Mouse (Mus musculus): ENCODE measurements around the gene G530012D18Rik. TPM values are rescaled to one million over a fixed set of nuclear protein-coding genes. Genes with fewer than 3 reads are reported as not detected.
A peak's percentile ranks its signal among the peaks of the same experiment; 100 is the strongest.
"Not testable (repeated sequence)": the region's sequence is repeated elsewhere in the genome, so short reads cannot be mapped to it uniquely, and the experiment has no call there.

The G530012D18Rik gene
- polyA plus RNA-seq, 1 experiment from 2014 or later, result not detected

DNA sequence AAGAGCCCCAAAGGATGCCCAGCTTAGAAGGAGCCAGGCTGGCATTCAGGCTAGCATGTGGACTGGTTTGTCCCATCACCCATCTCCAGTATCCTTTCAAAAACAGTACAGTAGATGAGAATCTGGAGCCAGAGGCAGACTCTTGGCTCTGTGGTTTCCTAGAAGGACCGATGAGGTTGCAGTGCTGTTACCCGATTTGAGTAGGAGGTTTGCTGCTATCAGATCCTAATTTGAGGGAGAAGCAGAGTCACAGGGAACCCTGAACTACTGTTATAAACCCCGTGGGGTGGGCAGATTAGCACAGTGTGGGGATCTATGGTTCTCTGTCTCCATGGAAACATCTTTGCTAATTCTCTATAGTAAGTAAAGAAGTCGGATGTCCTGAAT lies 4.7 kb downstream of the G530012D18Rik start:
- H3K27ac ChIP-seq (ENCODE audit: low read length); H3K9me3 ChIP-seq (ENCODE audit: low read length); ATAC-seq; H3K27me3 ChIP-seq (replicated peaks; ENCODE audit: insufficient read depth, low read length); DNase-seq (ENCODE audit: low spot score); H3K4me1 ChIP-seq (ENCODE audit: insufficient read depth, low read depth, low read length); H3K9ac ChIP-seq (replicated peaks; ENCODE audit: low read depth); H3K36me3 ChIP-seq (ENCODE audit: insufficient read depth, low read length); H3K4me2 ChIP-seq (replicated peaks; ENCODE audit: low read depth, low read length); H3K4me3 ChIP-seq (ENCODE audit: low read depth, low read length): not testable (repeated sequence)
- WGBS, result 69% methylated on average over 2 of the region's 4 CpGs

DNA sequence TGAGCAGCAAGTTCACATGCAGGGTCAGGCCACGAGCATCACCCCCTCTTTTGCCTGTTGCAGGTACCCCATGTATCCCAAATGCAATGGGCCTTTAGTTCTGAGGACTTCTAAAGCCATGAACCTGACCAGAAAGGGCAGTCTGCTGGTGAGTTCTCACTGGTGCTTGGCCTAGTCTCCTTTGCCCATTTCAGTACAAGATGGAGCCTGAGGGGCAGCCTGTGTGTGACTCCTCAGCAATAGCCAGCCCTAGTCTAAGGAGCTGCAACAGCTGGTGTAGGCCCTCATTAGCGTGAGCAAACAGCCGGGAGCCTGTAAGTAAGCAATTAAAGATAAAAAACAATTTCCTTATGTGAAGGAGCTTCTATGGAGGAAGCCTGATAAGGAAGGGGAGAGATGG lies 5.1 kb downstream of the G530012D18Rik start:
- H3K4me1 ChIP-seq (ENCODE audit: insufficient read depth, low read depth, low read length); H3K4me3 ChIP-seq (ENCODE audit: low read depth, low read length); DNase-seq (ENCODE audit: low spot score); ATAC-seq; H3K9ac ChIP-seq (replicated peaks; ENCODE audit: low read depth); H3K9me3 ChIP-seq (ENCODE audit: low read length); H3K4me2 ChIP-seq (replicated peaks; ENCODE audit: low read depth, low read length); H3K27ac ChIP-seq (ENCODE audit: low read length); H3K36me3 ChIP-seq (ENCODE audit: insufficient read depth, low read length); H3K27me3 ChIP-seq (replicated peaks; ENCODE audit: insufficient read depth, low read length): not testable (repeated sequence)
- WGBS, result 72% methylated on average over 3 of the region's 3 CpGs

DNA sequence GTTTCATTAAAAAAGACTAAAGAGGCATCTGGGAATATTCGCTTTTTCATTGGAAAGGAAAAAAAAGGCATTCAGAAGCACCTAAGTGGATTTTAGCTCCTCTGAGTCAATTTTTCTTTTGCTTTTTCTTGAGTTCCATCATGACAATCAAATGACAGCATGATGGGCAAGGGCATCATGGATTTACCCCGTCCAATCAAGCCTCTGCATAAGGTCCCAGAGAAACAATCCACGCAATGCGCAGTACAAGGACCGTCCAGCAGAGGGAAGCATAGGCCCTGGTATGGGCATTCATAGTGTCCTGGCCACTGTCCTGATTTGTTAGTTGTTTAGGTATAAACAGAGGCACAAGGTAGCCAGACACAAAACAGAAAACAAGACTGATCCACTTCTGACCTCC lies 6.0 kb downstream of the G530012D18Rik start:
- not testable (repeated sequence) for H3K9ac ChIP-seq (replicated peaks; ENCODE audit: low read depth); H3K9me3 ChIP-seq (ENCODE audit: low read length); H3K4me2 ChIP-seq (replicated peaks; ENCODE audit: low read depth, low read length); H3K4me1 ChIP-seq (ENCODE audit: insufficient read depth, low read depth, low read length); H3K27me3 ChIP-seq (replicated peaks; ENCODE audit: insufficient read depth, low read length); H3K4me3 ChIP-seq (ENCODE audit: low read depth, low read length); H3K36me3 ChIP-seq (ENCODE audit: insufficient read depth, low read length); H3K27ac ChIP-seq (ENCODE audit: low read length); ATAC-seq
- TF ChIP-seq CTCF (IDR thresholded peaks at IDR 0.05), result peak; percentile 51
- 32% methylated on average over 4 of the region's 5 CpGs for WGBS
- peak; percentile 3 for DNase-seq (ENCODE audit: low spot score)

DNA sequence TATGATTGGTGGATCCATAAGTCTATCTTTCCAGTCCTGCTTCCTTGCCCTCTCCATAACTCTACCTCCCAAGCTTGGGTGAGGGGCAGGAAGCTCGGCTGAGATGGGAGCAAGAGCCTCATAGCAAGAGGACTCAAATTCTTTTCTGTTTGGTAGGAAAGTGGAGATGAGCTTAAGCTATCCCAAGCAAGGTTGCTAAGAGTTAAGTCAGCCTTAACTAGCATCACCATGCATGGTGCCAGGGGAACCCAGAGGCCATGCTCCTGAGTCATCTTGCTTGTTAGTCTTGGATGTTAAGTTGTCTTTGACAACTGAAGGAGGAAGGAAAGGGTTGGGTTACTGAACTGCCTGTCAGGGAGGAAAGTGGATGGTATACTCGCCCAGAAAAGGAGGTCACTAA lies 13.2 kb downstream of the G530012D18Rik start:
- H3K4me2 ChIP-seq (replicated peaks; ENCODE audit: low read depth, low read length); ATAC-seq; H3K27me3 ChIP-seq (replicated peaks; ENCODE audit: insufficient read depth, low read length); H3K9me3 ChIP-seq (ENCODE audit: low read length); H3K27ac ChIP-seq (ENCODE audit: low read length); H3K36me3 ChIP-seq (ENCODE audit: insufficient read depth, low read length); DNase-seq (ENCODE audit: low spot score); H3K9ac ChIP-seq (replicated peaks; ENCODE audit: low read depth); H3K4me1 ChIP-seq (ENCODE audit: insufficient read depth, low read depth, low read length); H3K4me3 ChIP-seq (ENCODE audit: low read depth, low read length): not testable (repeated sequence)
- 58% methylated on average over 1 of the region's 2 CpGs for WGBS

DNA sequence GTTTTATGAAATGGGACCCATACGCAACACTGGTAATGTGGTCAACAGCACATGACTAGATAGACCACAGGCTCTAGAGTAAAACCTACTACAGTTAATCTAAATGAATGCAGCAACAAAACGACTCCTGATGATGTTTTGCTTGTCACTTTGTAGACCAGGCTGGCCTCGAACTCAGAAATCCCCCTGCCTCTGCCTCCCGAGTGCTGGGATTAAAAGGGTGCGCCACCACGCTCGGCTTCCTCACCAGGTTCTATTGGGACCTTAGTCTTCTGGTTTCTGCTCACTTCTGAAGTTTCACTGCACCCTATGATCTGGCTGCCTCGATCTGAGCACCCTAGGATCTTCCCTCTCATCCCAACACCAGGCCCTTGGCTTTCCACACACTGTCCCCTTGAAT lies 17.1 kb downstream of the G530012D18Rik start:
- not testable (repeated sequence) for H3K36me3 ChIP-seq (ENCODE audit: insufficient read depth, low read length)

DNA sequence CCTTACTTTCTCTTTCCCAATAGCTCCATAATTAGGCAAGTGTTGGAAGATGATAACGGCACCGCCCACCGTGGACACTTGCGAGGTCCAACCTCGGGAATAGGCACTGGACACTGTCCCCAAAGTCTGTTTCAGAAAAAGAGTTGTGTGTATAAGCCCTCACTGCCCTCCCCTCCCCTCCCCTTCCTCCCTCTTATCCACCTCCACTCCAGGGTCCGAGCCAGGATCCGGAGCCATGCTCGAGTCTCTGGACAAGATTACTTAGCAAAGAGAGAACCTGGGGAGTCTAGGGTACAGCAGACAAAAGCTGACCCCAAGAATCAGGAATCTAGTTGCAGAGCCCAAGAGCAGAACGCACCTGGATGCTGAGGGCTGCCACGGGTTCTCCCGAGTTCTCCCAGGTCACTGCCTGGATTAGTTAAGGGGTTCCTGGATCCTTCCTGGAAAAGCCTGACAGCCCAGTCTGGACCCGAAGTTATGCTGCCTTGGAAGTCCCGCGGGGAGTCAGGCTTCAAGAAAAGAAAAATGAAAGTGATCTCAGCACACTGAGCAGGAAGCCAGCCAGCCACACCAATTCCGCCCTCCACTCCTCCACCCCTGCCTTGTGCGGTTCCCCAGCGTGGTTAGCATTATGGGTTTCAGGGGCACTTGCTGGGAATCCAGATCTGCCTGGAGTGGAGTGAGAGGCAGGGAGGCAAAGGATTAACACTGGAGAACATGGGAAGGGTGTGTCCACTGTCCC lies 23.0 kb downstream of the G530012D18Rik start, which contains the start of gene Sp110:
Gene Sp110 (minus strand): TSS at position 547 of the 742 bp plus-strand sequence.
- not testable (repeated sequence) for H3K4me1 ChIP-seq (ENCODE audit: insufficient read depth, low read depth, low read length); H3K9ac ChIP-seq (replicated peaks; ENCODE audit: low read depth); ATAC-seq; H3K9me3 ChIP-seq (ENCODE audit: low read length); H3K4me3 ChIP-seq (ENCODE audit: low read depth, low read length); H3K4me2 ChIP-seq (replicated peaks; ENCODE audit: low read depth, low read length); H3K36me3 ChIP-seq (ENCODE audit: insufficient read depth, low read length); H3K27me3 ChIP-seq (replicated peaks; ENCODE audit: insufficient read depth, low read length); H3K27ac ChIP-seq (ENCODE audit: low read length)
- DNase-seq (ENCODE audit: low spot score), result peak; percentile 19
- WGBS, result 54% methylated on average over 16 of the region's 17 CpGs

More for the DNA sequence above, 17.1 kb downstream of the G530012D18Rik start:
- H3K4me1 ChIP-seq (ENCODE audit: insufficient read depth, low read depth, low read length); H3K4me2 ChIP-seq (replicated peaks; ENCODE audit: low read depth, low read length); H3K9me3 ChIP-seq (ENCODE audit: low read length); H3K9ac ChIP-seq (replicated peaks; ENCODE audit: low read depth); DNase-seq (ENCODE audit: low spot score); H3K4me3 ChIP-seq (ENCODE audit: low read depth, low read length); H3K27me3 ChIP-seq (replicated peaks; ENCODE audit: insufficient read depth, low read length); H3K27ac ChIP-seq (ENCODE audit: low read length); ATAC-seq: not testable (repeated sequence)
- 80% methylated on average over 8 of the region's 8 CpGs for WGBS

DNA sequence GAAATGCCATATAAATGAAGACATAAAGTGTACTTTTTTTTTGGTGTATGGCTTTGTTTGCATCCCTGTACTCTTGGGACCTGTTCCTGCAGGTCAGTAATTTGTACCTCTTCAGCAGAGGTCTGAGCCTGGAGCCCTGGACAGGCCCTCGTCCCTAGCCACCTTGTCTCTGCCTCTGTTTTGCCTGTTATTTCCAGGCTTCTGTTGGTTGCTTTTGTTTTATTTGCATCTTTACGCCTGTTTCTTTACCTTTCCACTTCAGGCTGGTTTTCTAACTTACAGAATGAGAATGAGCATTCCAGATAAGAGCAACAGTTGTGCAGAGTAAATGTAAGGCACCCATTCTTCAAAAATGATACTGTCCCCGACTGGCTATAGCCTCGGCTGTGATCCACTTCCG lies 24.6 kb downstream of the G530012D18Rik start, which contains the start of gene Sp140:
Gene Sp140 (plus strand): TSS at position 301 of the 400 bp plus-strand sequence.
- not testable (repeated sequence) for H3K4me3 ChIP-seq (ENCODE audit: low read depth, low read length); DNase-seq (ENCODE audit: low spot score); H3K27ac ChIP-seq (ENCODE audit: low read length); ATAC-seq; H3K4me1 ChIP-seq (ENCODE audit: insufficient read depth, low read depth, low read length); H3K9me3 ChIP-seq (ENCODE audit: low read length); H3K9ac ChIP-seq (replicated peaks; ENCODE audit: low read depth); H3K36me3 ChIP-seq (ENCODE audit: insufficient read depth, low read length); H3K27me3 ChIP-seq (replicated peaks; ENCODE audit: insufficient read depth, low read length)
- whole genome bisulfite sequencing, result no CpG with 5 or more reads among the region's 5 CpGs
- peak within 1 kb of the TSS; percentile 36; the same call in 1 of the 2 replicates for H3K4me2 ChIP-seq (replicated peaks; ENCODE audit: low read depth, low read length)

DNA sequence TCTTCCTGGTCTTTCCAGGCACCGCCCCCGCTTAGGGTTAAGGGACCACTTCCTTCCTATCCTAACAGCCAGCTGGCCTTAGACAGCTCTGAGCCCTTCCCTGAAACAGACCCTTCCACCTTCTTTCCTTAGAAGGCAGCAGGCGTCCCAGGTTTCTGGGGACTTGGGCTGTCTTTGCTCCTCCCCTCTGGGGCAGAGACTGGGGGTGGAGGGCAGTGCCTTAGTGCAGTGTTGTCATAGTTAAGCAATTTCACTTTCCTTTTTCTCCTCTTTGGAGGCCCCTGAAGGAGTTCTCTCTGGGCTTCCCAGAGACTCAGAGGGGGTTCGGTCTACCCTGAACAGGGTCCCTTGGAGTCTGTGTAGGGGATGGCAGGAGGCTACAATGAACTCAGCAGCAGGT lies 25.3 kb downstream of the G530012D18Rik start:
- WGBS, result 55% methylated on average over 4 of the region's 4 CpGs
- H3K4me2 ChIP-seq (replicated peaks; ENCODE audit: low read depth, low read length), result peak overlapping the region; percentile 36; the same call in 1 of the 2 replicates

DNA sequence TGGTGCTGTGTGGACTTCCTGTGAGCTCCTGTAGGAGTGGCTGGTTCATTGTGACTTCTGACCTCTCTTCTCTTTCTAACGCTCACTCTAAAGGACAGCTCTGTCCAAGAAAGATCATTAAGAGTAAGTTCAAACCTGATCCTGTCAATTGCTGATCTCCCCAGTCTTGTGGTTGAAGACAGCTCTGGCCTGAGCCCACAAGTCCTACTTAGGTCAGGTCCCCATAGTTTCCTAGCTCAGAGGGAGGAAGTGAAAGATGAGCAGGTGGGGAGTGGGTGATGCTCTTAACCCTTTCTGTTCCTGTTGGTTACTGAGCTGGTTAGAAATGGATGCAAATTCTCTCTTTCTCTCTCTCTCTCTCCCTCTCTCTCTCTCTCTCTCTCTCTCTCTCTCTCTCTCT lies 28.9 kb downstream of the G530012D18Rik start:
- ATAC-seq; H3K4me3 ChIP-seq (ENCODE audit: low read depth, low read length); H3K4me2 ChIP-seq (replicated peaks; ENCODE audit: low read depth, low read length); H3K9ac ChIP-seq (replicated peaks; ENCODE audit: low read depth); H3K4me1 ChIP-seq (ENCODE audit: insufficient read depth, low read depth, low read length); H3K9me3 ChIP-seq (ENCODE audit: low read length); H3K36me3 ChIP-seq (ENCODE audit: insufficient read depth, low read length); DNase-seq (ENCODE audit: low spot score); H3K27me3 ChIP-seq (replicated peaks; ENCODE audit: insufficient read depth, low read length); H3K27ac ChIP-seq (ENCODE audit: low read length): not testable (repeated sequence)
- no CpG with 5 or more reads among the region's 1 CpGs for WGBS

More for the DNA sequence above, 25.3 kb downstream of the G530012D18Rik start:
- H3K36me3 ChIP-seq (ENCODE audit: insufficient read depth, low read length); H3K4me1 ChIP-seq (ENCODE audit: insufficient read depth, low read depth, low read length); ATAC-seq; H3K9me3 ChIP-seq (ENCODE audit: low read length); H3K27ac ChIP-seq (ENCODE audit: low read length); H3K27me3 ChIP-seq (replicated peaks; ENCODE audit: insufficient read depth, low read length); H3K9ac ChIP-seq (replicated peaks; ENCODE audit: low read depth); H3K4me3 ChIP-seq (ENCODE audit: low read depth, low read length): not testable (repeated sequence)
- DNase-seq (ENCODE audit: low spot score), result peak; percentile 10
